Mouse (Mus musculus): ENCODE results near the gene Auts2. TPM values are rescaled to one million over a fixed set of nuclear protein-coding genes. Genes with fewer than 3 reads are reported as not detected.

Auts2 gene
- polyA plus RNA-seq, 1 experiment: 10.4 TPM

DNA sequence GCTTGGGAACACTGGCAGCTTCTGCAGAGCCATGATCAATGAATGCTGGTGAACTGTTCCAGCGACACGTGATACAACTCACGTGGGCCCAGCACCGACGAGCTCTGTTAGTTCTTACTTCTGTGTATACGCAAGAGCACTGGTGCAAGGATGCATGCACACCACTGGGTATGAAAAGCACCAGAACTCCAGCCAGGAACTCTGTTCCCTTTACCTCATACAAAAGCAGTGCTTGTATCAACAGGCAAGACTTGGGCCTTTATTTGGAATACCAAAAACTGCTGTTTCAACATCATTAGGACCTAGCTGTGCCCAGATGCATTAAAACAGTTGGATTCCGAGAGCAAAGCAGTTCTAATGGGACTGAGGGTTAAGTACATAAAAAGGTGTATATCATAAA lies 295.1 kb downstream of the Auts2 start:
- H3K27ac ChIP-seq (ENCODE audit: insufficient read depth, low read depth, low read length): no peak overlapping the region
- WGBS: 73% methylated on average over 7 of the region's 7 CpGs
- no peak overlapping the region for H3K4me3 ChIP-seq (ENCODE audit: low read depth, low read length)
- H3K36me3 ChIP-seq (ENCODE audit: control insufficient read depth, insufficient read depth, low read length): no peaks in the 10 kb centered on the region
- H3K4me1 ChIP-seq (ENCODE audit: control insufficient read depth, insufficient read depth, insufficient read length, low read length): no peaks in the 10 kb centered on the region
- H3K27me3 ChIP-seq (ENCODE audit: control insufficient read depth, insufficient read depth, low read length): no peaks in the 10 kb centered on the region
- TF ChIP-seq CTCF (IDR thresholded peaks at IDR 0.05; ENCODE audit: extremely low read depth, insufficient read length, insufficient replicate concordance, low read depth, low read length) (no peak), POLR2A (IDR thresholded peaks at IDR 0.05; ENCODE audit: low read depth, low read length) (no peak)

DNA sequence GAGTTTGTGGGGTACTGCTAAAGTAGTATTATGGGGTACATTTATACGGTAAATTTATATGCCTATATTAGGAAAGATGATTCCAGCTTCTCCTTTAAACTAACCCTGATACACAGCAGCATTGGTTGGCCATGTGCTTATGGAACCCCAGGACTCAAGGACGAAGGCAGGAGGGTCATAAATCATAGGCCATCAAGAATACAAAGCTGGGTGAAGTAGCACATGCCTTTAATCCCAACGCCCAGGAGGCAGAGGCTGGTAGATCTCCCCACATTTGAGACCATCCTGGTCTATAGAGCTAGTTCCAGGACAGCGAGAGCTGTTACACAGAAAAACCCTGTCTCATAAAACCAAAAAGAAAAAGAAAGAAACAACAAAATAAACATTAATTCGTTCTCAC lies 307.7 kb downstream of the Auts2 start:
- 80% methylated on average over 5 of the region's 5 CpGs for WGBS
- H3K36me3 ChIP-seq (ENCODE audit: control insufficient read depth, insufficient read depth, low read length): no peaks in the 10 kb centered on the region
- no peak overlapping the region for H3K27ac ChIP-seq (ENCODE audit: insufficient read depth, low read depth, low read length)
- no peaks in the 10 kb centered on the region for H3K27me3 ChIP-seq (ENCODE audit: control insufficient read depth, insufficient read depth, low read length)
- no peak overlapping the region for H3K4me3 ChIP-seq (ENCODE audit: low read depth, low read length)
- TF ChIP-seq CTCF (IDR thresholded peaks at IDR 0.05; ENCODE audit: extremely low read depth, insufficient read length, insufficient replicate concordance, low read depth, low read length) (no peak), POLR2A (IDR thresholded peaks at IDR 0.05; ENCODE audit: low read depth, low read length) (no peak)
- H3K4me1 ChIP-seq (ENCODE audit: control insufficient read depth, insufficient read depth, insufficient read length, low read length): no peaks in the 10 kb centered on the region

DNA sequence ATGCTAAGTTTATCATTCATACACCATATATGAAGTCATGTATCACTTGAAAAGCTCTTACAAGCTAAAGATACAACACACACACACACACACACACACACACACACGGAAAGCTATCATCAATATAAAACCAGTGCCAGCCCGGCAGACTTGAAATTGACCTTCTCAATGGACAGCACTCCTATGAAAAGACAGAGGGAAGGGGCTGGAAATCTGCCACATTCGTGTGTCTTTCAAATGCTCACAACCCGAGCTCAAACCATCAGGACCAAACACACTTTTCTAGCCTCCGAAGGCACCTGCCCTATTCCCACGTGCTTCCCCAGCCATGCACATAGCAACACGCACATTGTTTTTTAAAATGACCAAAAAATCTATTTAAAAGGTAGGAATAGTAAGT lies 308.7 kb downstream of the Auts2 start:
- Histone ChIP-seq H3K4me3 (ENCODE audit: low read depth, low read length) (no peak overlapping the region), H3K4me1 (ENCODE audit: control insufficient read depth, insufficient read depth, insufficient read length, low read length) (no peaks in the 10 kb centered on the region; the same call in 1 of the 2 replicates), H3K27me3 (ENCODE audit: control insufficient read depth, insufficient read depth, low read length) (no peaks in the 10 kb centered on the region), H3K36me3 (ENCODE audit: control insufficient read depth, insufficient read depth, low read length) (no peaks in the 10 kb centered on the region), H3K27ac (ENCODE audit: insufficient read depth, low read depth, low read length) (no peak overlapping the region)
- TF ChIP-seq POLR2A (IDR thresholded peaks at IDR 0.05; ENCODE audit: low read depth, low read length) (no peak), CTCF (IDR thresholded peaks at IDR 0.05; ENCODE audit: extremely low read depth, insufficient read length, insufficient replicate concordance, low read depth, low read length) (no peak)
- WGBS: 86% methylated on average over 7 of the region's 7 CpGs

DNA sequence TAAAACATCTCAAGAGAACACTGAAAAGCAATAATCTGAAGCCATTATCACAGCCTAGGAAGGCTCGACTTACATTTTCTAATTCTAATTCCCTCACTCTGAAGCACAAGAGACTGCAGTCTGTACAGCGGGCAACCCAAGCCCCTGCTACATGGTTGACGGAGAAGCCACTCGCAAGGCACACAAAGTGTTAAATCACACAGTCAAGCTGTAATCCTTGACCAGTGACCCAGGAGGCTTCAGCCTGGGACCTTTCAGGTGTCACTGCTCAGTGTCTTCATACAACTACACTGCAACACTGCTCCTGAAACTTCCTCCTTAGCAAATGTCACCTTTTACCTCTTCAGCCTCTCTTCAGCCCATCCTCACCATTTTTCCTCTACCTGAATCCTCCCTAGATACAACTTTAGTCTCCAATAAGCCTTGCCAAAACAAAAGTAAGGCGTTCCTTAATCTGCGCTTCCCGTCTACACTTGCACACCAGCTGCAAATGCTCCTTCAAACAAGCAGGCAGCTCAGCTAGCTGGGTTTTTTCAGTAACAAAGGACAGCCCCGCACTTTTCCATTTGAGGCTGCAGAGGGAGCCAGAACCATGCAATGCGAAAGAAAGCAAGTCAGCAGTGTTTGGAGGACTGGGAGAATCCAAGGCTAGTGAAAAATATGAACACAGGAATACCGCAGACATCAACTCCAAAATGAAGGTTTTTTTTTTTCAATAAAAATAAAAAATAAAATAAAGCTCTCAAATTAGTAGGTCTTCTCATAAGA lies 311.7 kb downstream of the Auts2 start:
- H3K27me3 ChIP-seq (ENCODE audit: control insufficient read depth, insufficient read depth, low read length): no peaks in the 10 kb centered on the region

DNA sequence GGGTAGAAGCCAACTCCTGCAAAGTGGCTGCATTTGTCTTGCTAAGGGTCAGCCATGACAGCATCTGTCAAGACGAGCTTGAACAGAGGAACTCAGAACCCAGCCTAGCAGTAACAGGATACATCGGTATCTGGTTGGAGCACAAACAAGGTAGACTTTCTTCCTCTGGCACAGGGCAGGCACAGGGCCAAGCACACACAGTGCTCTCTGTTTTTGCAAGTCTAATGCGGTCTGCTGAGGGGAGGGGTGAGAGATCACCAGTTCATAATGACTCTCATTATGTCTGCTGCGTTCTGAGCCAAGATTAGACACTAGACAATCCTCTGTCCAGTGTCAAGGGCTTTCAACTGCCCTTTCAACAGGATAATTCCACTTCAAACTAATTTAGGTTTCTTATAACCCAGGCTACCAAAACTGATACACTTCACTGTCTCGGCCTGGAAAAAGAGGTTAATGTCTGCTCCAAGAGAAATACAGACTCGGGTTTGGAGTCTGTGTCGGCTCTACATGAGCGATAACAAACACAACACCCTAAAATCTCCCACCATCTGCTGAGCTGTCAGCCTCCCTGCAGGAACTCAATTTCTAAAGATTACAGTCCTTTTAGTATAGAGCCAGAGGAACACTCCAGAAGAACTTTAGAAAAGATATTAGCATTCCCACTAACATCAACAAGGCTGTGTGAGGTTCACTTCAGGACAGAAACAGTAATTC lies 313.3 kb downstream of the Auts2 start:
- 26% methylated on average over 8 of the region's 8 CpGs for WGBS
- Histone ChIP-seq H3K27ac (ENCODE audit: insufficient read depth, low read depth, low read length) (no peak overlapping the region), H3K4me3 (ENCODE audit: low read depth, low read length) (no peak overlapping the region)

More for the DNA sequence above, 311.7 kb downstream of the Auts2 start:
- no peak for TF ChIP-seq POLR2A (IDR thresholded peaks at IDR 0.05; ENCODE audit: low read depth, low read length)
- TF ChIP-seq CTCF (IDR thresholded peaks at IDR 0.05; ENCODE audit: extremely low read depth, insufficient read length, insufficient replicate concordance, low read depth, low read length): peak; percentile 54; the same call in 1 of the 2 replicates
- Histone ChIP-seq H3K4me1 (ENCODE audit: control insufficient read depth, insufficient read depth, insufficient read length, low read length) (no peaks in the 10 kb centered on the region; the same call in 1 of the 2 replicates), H3K27ac (ENCODE audit: insufficient read depth, low read depth, low read length) (no peak overlapping the region), H3K36me3 (ENCODE audit: control insufficient read depth, insufficient read depth, low read length) (no peaks in the 10 kb centered on the region), H3K4me3 (ENCODE audit: low read depth, low read length) (no peak overlapping the region)
- WGBS: 45% methylated on average over 10 of the region's 10 CpGs

DNA sequence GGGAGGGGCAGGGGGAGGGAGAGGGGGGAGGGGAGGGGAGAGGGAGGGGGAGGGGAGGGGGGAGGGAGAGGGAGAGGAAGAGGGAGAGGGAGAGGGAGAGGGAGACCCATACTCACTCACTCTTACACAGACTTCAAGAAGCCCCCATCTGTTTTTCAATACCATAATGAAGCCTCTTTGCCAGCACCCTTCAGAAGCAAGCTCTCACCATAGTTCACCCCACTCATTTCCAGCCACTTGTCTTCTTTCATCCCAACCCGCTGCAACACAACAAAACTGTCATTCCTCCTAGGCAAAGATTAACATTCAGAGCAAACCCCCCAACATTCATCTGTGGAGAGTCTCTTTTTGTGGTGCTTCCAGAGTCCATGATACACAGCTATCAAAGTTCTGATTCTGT lies 314.1 kb downstream of the Auts2 start:
- 63% methylated on average over 1 of the region's 1 CpGs for WGBS
- TF ChIP-seq CTCF (IDR thresholded peaks at IDR 0.05; ENCODE audit: extremely low read depth, insufficient read length, insufficient replicate concordance, low read depth, low read length): no peak
- TF ChIP-seq POLR2A (IDR thresholded peaks at IDR 0.05; ENCODE audit: low read depth, low read length): no peak

More for the DNA sequence above, 313.3 kb downstream of the Auts2 start:
- H3K27me3 ChIP-seq (ENCODE audit: control insufficient read depth, insufficient read depth, low read length): no peaks in the 10 kb centered on the region
- no peaks in the 10 kb centered on the region for H3K36me3 ChIP-seq (ENCODE audit: control insufficient read depth, insufficient read depth, low read length)
- no peak for TF ChIP-seq POLR2A (IDR thresholded peaks at IDR 0.05; ENCODE audit: low read depth, low read length)
- TF ChIP-seq CTCF (IDR thresholded peaks at IDR 0.05; ENCODE audit: extremely low read depth, insufficient read length, insufficient replicate concordance, low read depth, low read length): no peak
- no peaks in the 10 kb centered on the region; the same call in 1 of the 2 replicates for H3K4me1 ChIP-seq (ENCODE audit: control insufficient read depth, insufficient read depth, insufficient read length, low read length)

DNA sequence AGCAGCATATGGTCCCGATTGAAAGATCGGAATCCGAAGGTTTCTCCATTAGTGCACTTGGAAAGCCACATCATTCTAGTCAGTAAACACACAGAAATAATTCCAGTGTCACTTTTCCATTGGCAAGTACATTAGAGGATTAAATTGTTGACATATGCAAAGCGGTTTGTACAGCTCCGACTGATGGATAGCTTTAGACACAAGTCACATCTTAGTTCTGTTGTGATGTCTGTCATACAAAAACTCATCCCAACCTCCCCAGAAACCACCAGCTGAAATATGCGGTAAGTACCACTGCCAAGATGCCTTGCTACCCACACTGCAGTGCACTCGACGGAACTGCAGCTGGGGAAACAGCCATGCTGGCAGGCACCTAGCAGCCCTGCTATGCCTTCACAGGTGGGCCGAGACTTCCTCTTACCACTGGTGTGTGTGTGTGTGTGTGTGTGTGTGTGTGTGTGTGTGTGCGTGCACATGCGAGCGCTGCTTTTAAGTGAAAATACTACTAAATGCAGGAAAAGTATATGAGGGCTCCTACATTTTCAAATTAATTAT lies 322.7 kb downstream of the Auts2 start:
- H3K4me3 ChIP-seq (ENCODE audit: low read depth, low read length): no peak overlapping the region
- no peaks in the 10 kb centered on the region for H3K27me3 ChIP-seq (ENCODE audit: control insufficient read depth, insufficient read depth, low read length)
- H3K27ac ChIP-seq (ENCODE audit: insufficient read depth, low read depth, low read length): no peak overlapping the region
- H3K4me1 ChIP-seq (ENCODE audit: control insufficient read depth, insufficient read depth, insufficient read length, low read length): no peaks in the 10 kb centered on the region
- TF ChIP-seq CTCF (IDR thresholded peaks at IDR 0.05; ENCODE audit: extremely low read depth, insufficient read length, insufficient replicate concordance, low read depth, low read length) (no peak), POLR2A (IDR thresholded peaks at IDR 0.05; ENCODE audit: low read depth, low read length) (no peak)
- WGBS: 80% methylated on average over 12 of the region's 12 CpGs
- H3K36me3 ChIP-seq (ENCODE audit: control insufficient read depth, insufficient read depth, low read length): no peaks in the 10 kb centered on the region

More for the DNA sequence above, 314.1 kb downstream of the Auts2 start:
- Histone ChIP-seq H3K4me3 (ENCODE audit: low read depth, low read length) (no peak overlapping the region), H3K27ac (ENCODE audit: insufficient read depth, low read depth, low read length) (no peak overlapping the region), H3K4me1 (ENCODE audit: control insufficient read depth, insufficient read depth, insufficient read length, low read length) (no peaks in the 10 kb centered on the region; the same call in 1 of the 2 replicates), H3K36me3 (ENCODE audit: control insufficient read depth, insufficient read depth, low read length) (no peaks in the 10 kb centered on the region), H3K27me3 (ENCODE audit: control insufficient read depth, insufficient read depth, low read length) (no peaks in the 10 kb centered on the region)

Measured in small intestine, adult 2 months (tissue).